Mouse (Mus musculus) embryonic fibroblast, embryonic 13.5 days (primary cell): ENCODE measurements around the gene Zfhx3.

ENCODE experiments used
- CTCF ChIP-seq: IDR thresholded peaks from 2 replicates; pipeline ENCODE4 v1.5.1; 2011; ENCODE audit warnings: mild to moderate bottlenecking, control low read depth, low read length, moderate library complexity, borderline replicate concordance; ENCODE audit not compliant: insufficient read depth
- POLR2A ChIP-seq: IDR thresholded peaks from 2 replicates; pipeline ENCODE4 v1.6.1; 2011; ENCODE audit warnings: low read depth, mild to moderate bottlenecking, control low read depth, low read length, moderate library complexity

GRCm38 (mm10) chr8:108822841-108823266, 880.4 kb downstream of the Zfhx3 start:
- TF ChIP-seq CTCF: no peak
- TF ChIP-seq POLR2A: no peak
